Mouse (Mus musculus) limb, embryonic 14.5 days (tissue): ENCODE data around the gene Ly6g6c. TPM values are rescaled to one million over a fixed set of nuclear protein-coding genes. Genes with fewer than 3 reads are reported as not detected.

Experiments
- ATAC-seq: fragments of 200-750 bp; cut with Nextera tagmentation; 2 replicates; pipeline ENCODE4 v1.8.0; 2017; ENCODE audit warnings: low read depth, moderate number of reproducible peaks, moderate TSS enrichment; ENCODE audit not compliant: low FRiP score
- DNase-seq: peaks from one replicate; pipeline ENCODE4 v3.0.0-alpha.2; 2015; ENCODE audit warnings: low spot score
- H3K27ac ChIP-seq: fragments of 300-500 bp; sonication (generic); replicated peaks from 2 replicates; pipeline ENCODE4 v1.5.1; 2014; ENCODE audit warnings: low read depth, mild to moderate bottlenecking, low read length, moderate library complexity, mixed read lengths
- H3K27me3 ChIP-seq: fragments of 300-500 bp; sonication (generic); 2 replicates; pipeline ENCODE4 v1.6.1; 2014; ENCODE audit warnings: low read length, mixed read lengths; ENCODE audit not compliant: control insufficient read depth, insufficient read depth
- H3K36me3 ChIP-seq: fragments of 300-500 bp; sonication (generic); 2 replicates; pipeline ENCODE4 v1.6.1; 2014; ENCODE audit warnings: mild to moderate bottlenecking, low read length, moderate library complexity, mixed read lengths; ENCODE audit not compliant: control insufficient read depth, insufficient read depth
- H3K4me1 ChIP-seq: fragments of 300-500 bp; sonication (generic); 2 replicates; pipeline ENCODE4 v1.6.1; 2014; ENCODE audit warnings: antibody characterized with exemption, low read length, mixed read lengths; ENCODE audit not compliant: control insufficient read depth, insufficient read depth
- H3K4me2 ChIP-seq: fragments of 300-500 bp; sonication (generic); replicated peaks from 2 replicates; pipeline ENCODE4 v1.6.1; 2014; ENCODE audit warnings: low read depth, mild to moderate bottlenecking, low read length, moderate library complexity; ENCODE audit not compliant: severe bottlenecking
- H3K4me3 ChIP-seq: fragments of 300-500 bp; sonication (generic); replicated peaks from 2 replicates; pipeline ENCODE4 v1.5.1; 2014; ENCODE audit warnings: low read length
- H3K9ac ChIP-seq: fragments of 300-500 bp; sonication (generic); 2 replicates; pipeline ENCODE4 v1.6.1; 2014; ENCODE audit warnings: mild to moderate bottlenecking, low read depth, low read length, moderate library complexity; ENCODE audit not compliant: severe bottlenecking
- H3K9me3 ChIP-seq: fragments of 300-500 bp; sonication (generic); 2 replicates; pipeline ENCODE4 v1.6.1; 2016; ENCODE audit warnings: low read length; ENCODE audit not compliant: control insufficient read depth
- POLR2A ChIP-seq: fragments of 200-500 bp; IDR thresholded peaks from 2 replicates; pipeline ENCODE4 v1.8.0; 2012; ENCODE audit warnings: inconsistent platforms, mild to moderate bottlenecking, moderate library complexity, borderline replicate concordance; ENCODE audit not compliant: insufficient read depth, insufficient read length; ENCODE audit errors: extremely low read depth
- WGBS: fragments of 180-500 bp; shearing (Covaris S2); extraction: QIAGEN DNeasy Blood & Tissue Kit; methylation state at CpG from one replicate; pipeline ENCODE4 v1.1.7; 2014; 5-methylcytosine and 5-hydroxymethylcytosine counted together
- polyA plus RNA-seq, 2 experiments: library from polyadenylated mRNA; depleted of rRNA in 1 of 2; stranded (reverse) in 1 of 2; unstranded in 1 of 2; fragments of >200 nt; fragmentation: Nextera tagmentation in 1 of 2; extraction: Ambion mirVana in 1 of 2; gene quantifications; 2 replicates each; pipeline versions ENCODE4 v1.2.1 to v1.2.3; 2012 to 2014

The Ly6g6c gene
- polyA plus RNA-seq, 2 experiments: 5.5 to 22.3 TPM

DNA sequence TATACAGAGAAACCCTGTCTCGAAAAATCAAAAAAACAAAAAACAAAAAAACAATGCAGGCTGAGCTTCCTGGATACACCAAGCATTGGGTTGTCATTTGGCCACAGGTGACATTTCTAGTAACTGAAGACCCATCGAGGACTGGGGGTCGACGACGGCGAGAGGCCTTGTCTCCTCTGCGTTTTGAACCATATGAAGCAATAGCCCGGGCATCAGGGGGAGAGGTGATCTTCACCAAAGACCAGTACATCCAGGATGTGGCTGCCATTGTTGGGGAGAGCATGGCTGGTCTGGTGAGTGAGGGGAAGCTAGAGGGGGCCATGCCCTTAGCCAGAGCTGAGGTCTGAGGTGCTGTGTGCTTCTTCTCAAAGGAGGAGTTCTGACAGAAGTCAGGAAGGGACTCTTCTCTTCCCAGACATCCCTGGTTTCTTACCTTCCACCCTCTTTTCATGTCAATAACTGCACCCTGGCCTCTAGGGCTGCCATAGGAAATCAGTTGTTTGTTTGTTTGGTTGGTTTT is 42.6 kb upstream of the Ly6g6c start:
- no peak for DNase-seq
- WGBS: 92% methylated on average over 8 of the region's 8 CpGs
- no peaks in the 10 kb centered on the region for H3K36me3 ChIP-seq
- no peak overlapping the region for H3K9ac ChIP-seq
- no peaks in the 10 kb centered on the region for H3K9me3 ChIP-seq
- no peaks in the 10 kb centered on the region for H3K27me3 ChIP-seq
- no peak overlapping the region for H3K4me3 ChIP-seq
- TF ChIP-seq POLR2A: no peak
- no peak overlapping the region for H3K27ac ChIP-seq
- peaks cover 16% of the 10 kb centered on the region for H3K4me1 ChIP-seq
- H3K4me2 ChIP-seq: no peak overlapping the region
- ATAC-seq: no peak

- no peak for ATAC-seq
- Histone ChIP-seq H3K27ac (no peak overlapping the region), H3K4me2 (no peak overlapping the region), H3K4me3 (no peak overlapping the region), H3K36me3 (no peaks in the 10 kb centered on the region), H3K9me3 (no peaks in the 10 kb centered on the region), H3K4me1 (peaks cover 18% of the 10 kb centered on the region), H3K9ac (no peak overlapping the region), H3K27me3 (no peaks in the 10 kb centered on the region)
- TF ChIP-seq POLR2A: no peak
- DNase-seq: no peak
- WGBS: 77% methylated on average over 5 of the region's 5 CpGs
These were observed 42.0 kb upstream of the Ly6g6c start for GRCm38 (mm10) chr17:35023221-35023620.

- H3K4me3 ChIP-seq: no peak overlapping the region
- TF ChIP-seq POLR2A: no peak
- no peak overlapping the region for H3K27ac ChIP-seq
- ATAC-seq (no peak), DNase-seq (no peak)
- H3K4me1 ChIP-seq: peaks cover 18% of the 10 kb centered on the region
- 69% methylated on average over 4 of the region's 4 CpGs for WGBS
- no peaks in the 10 kb centered on the region for H3K36me3 ChIP-seq
- H3K4me2 ChIP-seq: no peak overlapping the region
- no peaks in the 10 kb centered on the region for H3K9me3 ChIP-seq
- no peak overlapping the region for H3K9ac ChIP-seq
- no peaks in the 10 kb centered on the region for H3K27me3 ChIP-seq
These were observed 41.4 kb upstream of the Ly6g6c start for GRCm38 (mm10) chr17:35023756-35024155.

GRCm38 (mm10) chr17:35024261-35024660 is 40.9 kb upstream of the Ly6g6c start:
- H3K4me1 ChIP-seq: peaks cover 18% of the 10 kb centered on the region
- ATAC-seq: no peak
- no peaks in the 10 kb centered on the region for H3K9me3 ChIP-seq
- no peak for TF ChIP-seq POLR2A
- H3K27me3 ChIP-seq: no peaks in the 10 kb centered on the region
- H3K4me2 ChIP-seq: no peak overlapping the region
- no peak for DNase-seq
- H3K4me3 ChIP-seq: no peak overlapping the region
- no peak overlapping the region for H3K9ac ChIP-seq
- no peak overlapping the region for H3K27ac ChIP-seq
- WGBS: 66% methylated on average over 13 of the region's 13 CpGs
- H3K36me3 ChIP-seq: no peaks in the 10 kb centered on the region

- H3K9ac ChIP-seq: no peak overlapping the region
- no peak for TF ChIP-seq POLR2A
- WGBS: 85% methylated on average over 3 of the region's 10 CpGs
These were observed 40.3 kb upstream of the Ly6g6c start for GRCm38 (mm10) chr17:35024691-35025488.

DNA sequence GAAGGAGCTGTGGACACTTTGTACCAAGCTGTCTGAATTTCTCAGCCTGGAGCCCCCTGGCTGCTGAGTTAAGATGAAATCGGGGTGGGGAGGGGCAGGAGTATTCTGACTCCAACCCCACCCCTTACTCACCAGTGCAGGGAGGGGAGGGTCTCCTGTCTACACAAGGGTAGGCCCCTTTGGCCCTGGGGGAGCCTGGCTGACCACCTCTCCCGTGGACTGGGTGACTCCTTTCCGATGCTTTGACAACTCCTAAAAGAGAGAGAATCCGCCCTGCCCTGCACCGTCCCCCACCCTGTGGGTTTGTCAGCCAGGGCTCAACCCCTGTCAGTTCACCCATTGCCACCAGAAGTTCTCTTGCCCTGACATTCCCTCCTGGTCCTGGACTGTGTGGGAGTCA is 39.0 kb upstream of the Ly6g6c start:
- TF ChIP-seq POLR2A: no peak
- no peak overlapping the region for H3K4me3 ChIP-seq
- no peak for ATAC-seq
- 0 out of 2 replicates have a peak overlapping the region, but pooled peaks have one; percentile 3 for H3K4me2 ChIP-seq
- no peak overlapping the region for H3K27ac ChIP-seq
- H3K27me3 ChIP-seq: no peaks in the 10 kb centered on the region
- H3K9me3 ChIP-seq: no peaks in the 10 kb centered on the region
- DNase-seq: no peak
- no peaks in the 10 kb centered on the region for H3K36me3 ChIP-seq
- WGBS: 76% methylated on average over 5 of the region's 5 CpGs
- H3K4me1 ChIP-seq: peaks cover 18% of the 10 kb centered on the region
- H3K9ac ChIP-seq: no peak overlapping the region; the same call in 1 of the 2 replicates

More at GRCm38 (mm10) chr17:35024691-35025488, 40.3 kb upstream of the Ly6g6c start:
- ATAC-seq (no peak), DNase-seq (no peak)
- H3K27me3 ChIP-seq: no peaks in the 10 kb centered on the region
- H3K27ac ChIP-seq: no peak overlapping the region
- H3K36me3 ChIP-seq: no peaks in the 10 kb centered on the region
- H3K4me2 ChIP-seq: no peak overlapping the region
- no peaks in the 10 kb centered on the region for H3K9me3 ChIP-seq
- peaks cover 18% of the 10 kb centered on the region for H3K4me1 ChIP-seq
- no peak overlapping the region for H3K4me3 ChIP-seq
